Mouse (Mus musculus): ENCODE results near the gene Btbd35f10.
"Not testable (repeated sequence)": the region's sequence is repeated elsewhere in the genome, so short reads cannot be mapped to it uniquely, and the experiment has no call there.

The Btbd35f10 gene

DNA sequence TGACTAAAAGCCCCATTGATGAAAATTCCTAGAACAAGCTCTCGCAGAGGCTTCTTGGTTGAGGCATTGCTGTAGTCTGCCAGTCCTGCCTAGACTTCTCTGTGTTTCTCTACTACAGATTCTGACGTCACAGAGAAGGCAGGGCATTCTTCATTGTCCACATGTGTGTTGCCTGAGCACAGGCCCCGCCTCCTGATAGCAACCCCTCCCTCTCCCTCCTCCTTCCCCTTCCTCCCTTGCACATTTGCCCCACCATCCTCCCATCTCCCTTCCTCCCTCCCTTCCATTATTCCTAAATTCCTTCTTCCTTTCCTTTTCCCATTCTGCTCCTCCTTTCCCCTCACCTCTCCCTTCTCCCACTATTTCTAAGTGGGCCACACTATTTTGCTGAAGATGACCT is at the start of gene Btbd35f10:
Btbd35f10 (minus strand) TSS at position 101 of the 400 bp plus-strand sequence.
- DNase-seq (ENCODE audit: low spot score in 2 of 2): not testable (repeated sequence)

All from urinary bladder, postnatal 4 days (tissue).